Mouse (Mus musculus): Measurements from ENCODE around the gene Pigu. TPM values are rescaled to one million over a fixed set of nuclear protein-coding genes. Genes with fewer than 3 reads are reported as not detected.

Pigu gene
- polyA plus RNA-seq, 1 experiment from 2014 or later, result 60.4 TPM

DNA sequence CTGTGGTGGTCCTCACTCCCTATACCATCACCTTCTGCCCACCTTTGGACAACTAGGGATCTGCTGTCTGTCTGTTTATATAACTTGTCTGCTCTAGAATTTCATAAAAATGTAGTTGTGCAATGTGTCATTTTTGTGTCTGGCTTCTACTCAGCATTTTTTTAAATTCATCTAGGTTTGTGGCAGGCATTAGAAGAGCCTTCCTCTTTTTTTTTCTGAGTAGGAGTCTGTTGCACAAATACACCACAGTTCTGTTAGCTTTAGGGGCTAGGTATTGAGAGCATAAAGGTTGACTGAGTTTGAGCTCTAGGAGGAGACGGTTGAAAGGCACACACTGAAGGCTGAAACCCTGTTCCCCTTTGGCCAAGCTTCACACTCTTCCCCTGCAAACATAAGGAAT lies 16.1 kb upstream of the Pigu start:
- no peaks in the 10 kb centered on the region for H3K9me3 ChIP-seq (ENCODE audit: control insufficient read depth, low read length)
- no peak overlapping the region for H3K4me2 ChIP-seq (ENCODE audit: low read length)
- WGBS, result 77% methylated on average over 1 of the region's 1 CpGs
- H3K4me1 ChIP-seq (replicated peaks; ENCODE audit: control insufficient read depth, insufficient read depth, low read length), result no peaks in the 10 kb centered on the region
- H3K36me3 ChIP-seq (ENCODE audit: control insufficient read depth, insufficient read depth), result no peaks in the 10 kb centered on the region
- H3K27me3 ChIP-seq (replicated peaks; ENCODE audit: control insufficient read depth, insufficient read depth, low read length), result no peaks in the 10 kb centered on the region
- no peak overlapping the region for H3K9ac ChIP-seq (replicated peaks; ENCODE audit: low read depth, low read length)
- H3K4me3 ChIP-seq (replicated peaks; ENCODE audit: low read length), result no peak overlapping the region
- ATAC-seq, result no peak
- H3K27ac ChIP-seq (ENCODE audit: low read length), result no peak overlapping the region

DNA sequence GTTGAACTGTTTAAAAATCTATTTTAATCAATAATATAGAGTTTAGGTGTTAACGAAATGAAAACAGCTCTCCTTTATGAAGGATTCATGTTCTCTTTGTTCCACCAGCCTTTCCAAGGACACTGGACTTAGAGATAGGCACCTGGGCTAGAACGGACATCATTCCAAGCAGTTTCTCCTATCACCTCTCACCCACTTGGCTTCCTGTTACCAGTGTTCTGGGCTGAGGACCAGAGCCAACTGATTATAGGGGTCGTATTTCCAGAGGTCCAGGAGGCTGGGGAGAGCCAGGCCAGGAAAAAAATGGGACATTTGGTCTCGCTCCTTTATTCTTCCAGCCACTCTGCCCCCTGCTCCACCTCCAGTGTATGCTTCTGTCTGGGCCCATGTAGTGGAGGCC lies 15.2 kb upstream of the Pigu start:
- no peak for ATAC-seq
- 72% methylated on average over 4 of the region's 4 CpGs for WGBS
- no peaks in the 10 kb centered on the region for H3K9me3 ChIP-seq (ENCODE audit: control insufficient read depth, low read length)
- H3K36me3 ChIP-seq (ENCODE audit: control insufficient read depth, insufficient read depth), result no peaks in the 10 kb centered on the region
- no peaks in the 10 kb centered on the region for H3K4me1 ChIP-seq (replicated peaks; ENCODE audit: control insufficient read depth, insufficient read depth, low read length)
- no peaks in the 10 kb centered on the region for H3K27me3 ChIP-seq (replicated peaks; ENCODE audit: control insufficient read depth, insufficient read depth, low read length)
- H3K9ac ChIP-seq (replicated peaks; ENCODE audit: low read depth, low read length), result no peak overlapping the region
- H3K4me3 ChIP-seq (replicated peaks; ENCODE audit: low read length), result no peak overlapping the region
- H3K4me2 ChIP-seq (ENCODE audit: low read length), result no peak overlapping the region
- no peak overlapping the region for H3K27ac ChIP-seq (ENCODE audit: low read length)

DNA sequence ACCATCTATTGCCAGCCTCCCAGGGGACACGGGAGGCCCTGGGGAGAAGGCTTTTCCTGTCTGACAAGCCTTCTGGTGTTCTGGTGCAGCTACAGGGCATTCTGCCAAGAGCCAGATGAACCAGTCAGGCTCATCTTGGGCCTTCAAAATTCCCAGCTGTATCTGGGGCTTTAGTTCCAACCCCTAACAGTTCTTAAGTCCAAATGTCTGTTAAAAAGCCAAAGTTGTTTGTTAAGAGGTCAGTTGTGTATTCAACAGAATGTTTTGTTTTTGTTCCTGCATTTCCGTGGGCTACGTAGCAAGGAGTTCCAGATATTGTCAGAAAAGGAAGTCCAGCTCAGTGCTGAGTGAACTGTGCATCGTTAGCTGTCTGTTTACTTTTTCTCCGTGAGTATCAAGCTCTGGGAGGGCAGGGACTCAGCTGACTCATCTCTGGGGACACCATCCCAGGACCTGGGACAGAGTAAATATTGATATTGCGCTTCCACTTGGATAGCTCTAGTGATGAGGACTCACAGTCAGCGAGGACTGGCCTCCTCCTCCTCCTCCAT lies 12.2 kb upstream of the Pigu start:
- Histone ChIP-seq H3K9me3 (ENCODE audit: control insufficient read depth, low read length) (no peaks in the 10 kb centered on the region), H3K27ac (ENCODE audit: low read length) (no peak overlapping the region), H3K4me2 (ENCODE audit: low read length) (no peak overlapping the region), H3K36me3 (ENCODE audit: control insufficient read depth, insufficient read depth) (no peaks in the 10 kb centered on the region), H3K4me1 (replicated peaks; ENCODE audit: control insufficient read depth, insufficient read depth, low read length) (no peaks in the 10 kb centered on the region), H3K9ac (replicated peaks; ENCODE audit: low read depth, low read length) (no peak overlapping the region), H3K27me3 (replicated peaks; ENCODE audit: control insufficient read depth, insufficient read depth, low read length) (no peaks in the 10 kb centered on the region), H3K4me3 (replicated peaks; ENCODE audit: low read length) (no peak overlapping the region)
- WGBS, result 64% methylated on average over 7 of the region's 7 CpGs
- no peak for ATAC-seq

DNA sequence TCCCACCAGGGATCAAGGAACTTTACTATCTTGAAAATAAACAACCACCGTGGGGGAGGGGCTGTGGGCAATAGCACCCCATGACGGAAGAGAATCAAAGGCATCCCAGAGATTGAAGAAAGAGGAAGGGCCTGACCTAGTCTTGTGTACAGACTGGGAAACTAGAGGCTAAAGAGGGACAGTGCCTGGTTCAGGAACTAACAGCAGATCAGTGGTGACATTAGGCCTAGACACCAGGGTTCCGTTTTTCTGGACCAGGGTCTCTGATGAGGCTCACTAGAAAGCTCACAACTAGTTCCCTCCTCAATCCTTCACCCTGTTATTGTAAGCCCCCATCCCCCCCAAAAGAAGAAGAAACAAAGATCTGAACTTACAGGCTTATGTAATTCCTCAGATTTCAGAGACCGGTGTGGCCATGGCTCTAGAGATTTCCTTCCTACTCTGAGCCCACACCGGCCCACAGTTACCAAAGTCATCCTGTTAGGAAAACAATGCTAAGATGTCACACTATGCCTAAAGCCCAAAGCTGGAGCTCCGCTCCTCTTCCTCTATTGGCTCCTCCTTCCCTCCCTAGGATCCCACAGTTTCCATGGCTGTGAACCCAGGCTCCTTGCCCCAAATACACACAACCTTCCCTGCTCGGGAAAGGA lies 10.5 kb upstream of the Pigu start:
- no peak overlapping the region for H3K4me2 ChIP-seq (ENCODE audit: low read length)
- H3K4me3 ChIP-seq (replicated peaks; ENCODE audit: low read length), result no peak overlapping the region
- no peak overlapping the region for H3K27ac ChIP-seq (ENCODE audit: low read length)
- H3K4me1 ChIP-seq (replicated peaks; ENCODE audit: control insufficient read depth, insufficient read depth, low read length), result no peaks in the 10 kb centered on the region
- 89% methylated on average over 7 of the region's 7 CpGs for WGBS
- no peaks in the 10 kb centered on the region for H3K9me3 ChIP-seq (ENCODE audit: control insufficient read depth, low read length)
- ATAC-seq, result no peak
- no peaks in the 10 kb centered on the region for H3K36me3 ChIP-seq (ENCODE audit: control insufficient read depth, insufficient read depth)
- H3K9ac ChIP-seq (replicated peaks; ENCODE audit: low read depth, low read length), result no peak overlapping the region
- no peaks in the 10 kb centered on the region for H3K27me3 ChIP-seq (replicated peaks; ENCODE audit: control insufficient read depth, insufficient read depth, low read length)

DNA sequence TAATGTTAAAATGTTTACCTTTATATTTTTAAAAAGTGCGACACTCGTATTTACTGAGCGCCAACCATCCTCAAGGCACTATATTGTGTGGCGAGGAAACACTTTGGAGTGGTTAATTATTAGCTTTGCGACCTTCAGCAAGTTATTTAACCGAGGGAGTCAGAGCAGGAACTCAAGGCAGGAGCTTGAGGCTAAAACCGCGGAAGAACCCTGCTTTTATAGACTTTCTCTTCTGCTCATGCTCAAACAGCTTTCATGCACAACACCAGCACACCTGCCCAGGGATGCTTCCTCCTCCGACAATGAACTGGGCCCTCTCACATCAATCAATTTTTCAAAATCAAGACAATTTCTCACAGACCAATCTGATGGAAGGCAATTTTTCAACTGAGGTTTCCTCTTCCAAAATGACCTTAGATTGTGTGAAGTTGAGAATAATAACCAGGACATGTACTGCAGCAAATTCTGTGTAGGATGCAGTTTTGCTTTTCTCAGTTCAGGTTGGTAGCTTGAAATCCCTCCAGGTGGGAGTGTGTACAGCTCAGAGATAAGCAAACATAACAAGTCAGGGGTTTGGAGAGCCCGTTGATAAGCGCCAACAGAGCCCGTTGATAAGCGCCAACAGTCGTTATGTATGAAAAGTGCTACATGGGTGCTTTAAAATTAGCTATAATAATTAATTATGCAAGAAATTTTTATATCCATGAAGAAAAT lies 613 bp upstream of the Pigu start:
- 32% methylated on average over 14 of the region's 14 CpGs for WGBS
- Histone ChIP-seq H3K4me3 (replicated peaks; ENCODE audit: low read length) (peak overlapping the region; percentile 70), H3K4me2 (ENCODE audit: low read length) (peak overlapping the region; percentile 87), H3K27ac (ENCODE audit: low read length) (peak overlapping the region; percentile 74), H3K9me3 (ENCODE audit: control insufficient read depth, low read length) (no peaks in the 10 kb centered on the region), H3K27me3 (replicated peaks; ENCODE audit: control insufficient read depth, insufficient read depth, low read length) (peaks cover 3% of the 10 kb centered on the region; the same call in 1 of the 2 replicates), H3K36me3 (ENCODE audit: control insufficient read depth, insufficient read depth) (no peaks in the 10 kb centered on the region), H3K4me1 (replicated peaks; ENCODE audit: control insufficient read depth, insufficient read depth, low read length) (peaks cover 15% of the 10 kb centered on the region), H3K9ac (replicated peaks; ENCODE audit: low read depth, low read length) (peak overlapping the region; percentile 60)
- peak; percentile 43 for ATAC-seq

DNA sequence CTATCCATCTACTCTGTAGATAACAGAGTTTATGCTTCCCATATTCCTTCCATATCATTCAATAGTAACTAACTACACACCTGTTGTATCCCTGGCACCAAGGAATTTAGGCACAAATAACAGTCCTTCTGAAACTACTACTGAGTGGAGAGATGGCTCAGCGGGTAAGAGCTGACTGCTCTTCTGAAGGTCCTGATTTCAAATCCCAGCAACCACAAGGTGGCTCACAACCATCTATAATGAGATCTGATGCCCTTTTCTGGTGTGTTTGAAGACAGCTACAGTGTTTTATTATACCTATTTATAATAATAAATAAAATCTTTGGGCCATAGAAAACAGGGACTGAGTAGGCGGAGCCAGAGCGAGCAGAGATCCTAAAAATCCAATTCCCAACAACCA lies 2.8 kb downstream of the Pigu start:
- H3K4me3 ChIP-seq (replicated peaks; ENCODE audit: low read length), result no peak overlapping the region
- H3K9ac ChIP-seq (replicated peaks; ENCODE audit: low read depth, low read length), result no peak overlapping the region
- H3K36me3 ChIP-seq (ENCODE audit: control insufficient read depth, insufficient read depth), result no peaks in the 10 kb centered on the region
- H3K27me3 ChIP-seq (replicated peaks; ENCODE audit: control insufficient read depth, insufficient read depth, low read length), result no peaks in the 10 kb centered on the region
- peaks cover 15% of the 10 kb centered on the region for H3K4me1 ChIP-seq (replicated peaks; ENCODE audit: control insufficient read depth, insufficient read depth, low read length)
- no peaks in the 10 kb centered on the region for H3K9me3 ChIP-seq (ENCODE audit: control insufficient read depth, low read length)
- 91% methylated on average over 3 of the region's 3 CpGs for WGBS
- no peak overlapping the region for H3K27ac ChIP-seq (ENCODE audit: low read length)
- ATAC-seq, result no peak
- H3K4me2 ChIP-seq (ENCODE audit: low read length), result no peak overlapping the region

DNA sequence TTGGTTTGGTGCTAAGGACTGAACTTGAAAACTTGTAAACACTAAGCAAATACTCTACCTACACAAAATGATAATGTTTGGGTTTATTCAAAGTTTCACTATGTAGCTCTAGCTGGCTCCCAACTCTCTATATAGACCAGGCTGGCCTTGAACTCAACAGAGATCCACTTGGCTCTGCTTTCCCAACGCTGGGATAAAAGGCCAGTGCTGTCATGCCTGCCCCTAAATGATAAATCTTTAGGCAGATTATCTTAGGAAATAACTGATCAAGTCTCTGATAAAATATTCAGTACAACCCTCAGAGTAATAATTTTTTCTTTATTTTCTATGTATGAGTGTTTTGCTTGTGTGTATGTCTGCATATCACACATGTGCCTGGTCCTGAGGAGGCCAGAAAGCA lies 10.6 kb downstream of the Pigu start:
- no peak overlapping the region for H3K4me3 ChIP-seq (replicated peaks; ENCODE audit: low read length)
- no peak overlapping the region for H3K4me2 ChIP-seq (ENCODE audit: low read length)
- no peaks in the 10 kb centered on the region for H3K4me1 ChIP-seq (replicated peaks; ENCODE audit: control insufficient read depth, insufficient read depth, low read length)
- H3K27me3 ChIP-seq (replicated peaks; ENCODE audit: control insufficient read depth, insufficient read depth, low read length), result no peaks in the 10 kb centered on the region
- 94% methylated on average over 1 of the region's 1 CpGs for WGBS
- no peaks in the 10 kb centered on the region for H3K36me3 ChIP-seq (ENCODE audit: control insufficient read depth, insufficient read depth)
- H3K27ac ChIP-seq (ENCODE audit: low read length), result no peak overlapping the region
- H3K9me3 ChIP-seq (ENCODE audit: control insufficient read depth, low read length), result no peaks in the 10 kb centered on the region
- no peak for ATAC-seq
- H3K9ac ChIP-seq (replicated peaks; ENCODE audit: low read depth, low read length), result no peak overlapping the region

DNA sequence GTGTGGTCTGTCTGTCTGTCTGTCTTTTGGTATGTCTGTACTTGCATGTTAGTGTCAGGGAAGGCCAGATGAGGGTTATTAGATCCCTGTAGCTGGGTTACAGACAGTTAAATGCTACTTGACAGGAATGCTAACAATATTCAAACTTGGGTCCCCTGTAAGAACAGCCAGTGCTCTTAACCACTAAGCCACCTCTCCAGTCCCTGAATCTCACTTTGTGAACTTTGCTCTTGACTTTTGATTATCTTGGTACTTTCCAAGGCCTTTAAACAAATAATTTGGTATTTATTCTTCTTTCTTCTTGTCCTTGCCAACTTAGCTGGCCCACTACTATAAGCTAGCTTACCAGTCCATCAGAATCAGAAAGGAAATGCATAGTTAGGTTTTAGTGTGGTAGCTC lies 17.1 kb downstream of the Pigu start:
- Histone ChIP-seq H3K4me1 (replicated peaks; ENCODE audit: control insufficient read depth, insufficient read depth, low read length) (no peaks in the 10 kb centered on the region), H3K9me3 (ENCODE audit: control insufficient read depth, low read length) (no peaks in the 10 kb centered on the region), H3K27me3 (replicated peaks; ENCODE audit: control insufficient read depth, insufficient read depth, low read length) (no peaks in the 10 kb centered on the region), H3K36me3 (ENCODE audit: control insufficient read depth, insufficient read depth) (no peaks in the 10 kb centered on the region), H3K4me2 (ENCODE audit: low read length) (no peak overlapping the region), H3K9ac (replicated peaks; ENCODE audit: low read depth, low read length) (no peak overlapping the region), H3K4me3 (replicated peaks; ENCODE audit: low read length) (no peak overlapping the region), H3K27ac (ENCODE audit: low read length) (no peak overlapping the region)
- ATAC-seq, result no peak

DNA sequence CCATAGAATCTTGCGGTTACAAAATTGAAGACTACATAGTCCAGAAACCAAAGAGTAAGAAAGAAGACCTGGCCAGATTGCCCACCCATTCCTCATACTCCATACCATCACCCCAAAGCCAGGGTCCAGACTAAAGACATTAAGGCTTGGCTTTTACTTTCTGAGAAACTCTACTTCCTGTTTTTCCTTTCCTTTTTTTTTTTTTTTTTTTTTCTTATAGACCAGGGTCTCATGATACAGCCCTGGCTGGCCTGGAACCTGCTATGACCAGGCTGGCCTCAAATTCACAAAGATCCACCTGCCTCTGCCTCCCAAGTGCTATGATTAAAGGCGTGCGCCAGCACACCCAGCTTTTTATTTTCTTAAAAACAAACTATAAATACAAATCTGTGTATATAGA lies 21.0 kb downstream of the Pigu start:
- Histone ChIP-seq H3K9me3 (ENCODE audit: control insufficient read depth, low read length) (no peaks in the 10 kb centered on the region), H3K27ac (ENCODE audit: low read length) (no peak overlapping the region), H3K4me3 (replicated peaks; ENCODE audit: low read length) (no peak overlapping the region), H3K9ac (replicated peaks; ENCODE audit: low read depth, low read length) (no peak overlapping the region), H3K36me3 (ENCODE audit: control insufficient read depth, insufficient read depth) (peaks cover 2% of the 10 kb centered on the region; the same call in 1 of the 2 replicates), H3K4me1 (replicated peaks; ENCODE audit: control insufficient read depth, insufficient read depth, low read length) (no peaks in the 10 kb centered on the region), H3K4me2 (ENCODE audit: low read length) (no peak overlapping the region), H3K27me3 (replicated peaks; ENCODE audit: control insufficient read depth, insufficient read depth, low read length) (no peaks in the 10 kb centered on the region)
- no peak for ATAC-seq
- 98% methylated on average over 3 of the region's 3 CpGs for WGBS

All from forebrain, embryonic 16.5 days (tissue).